Mouse (Mus musculus): Measurements from ENCODE around the gene Acp2. TPM values are rescaled to one million over a fixed set of nuclear protein-coding genes. Genes with fewer than 3 reads are reported as not detected.

The Acp2 gene
- polyA plus RNA-seq (2012; ENCODE audit: insufficient read depth, insufficient read length, missing spikeins), result 24.6 and 27.9 TPM in 2 replicates

DNA sequence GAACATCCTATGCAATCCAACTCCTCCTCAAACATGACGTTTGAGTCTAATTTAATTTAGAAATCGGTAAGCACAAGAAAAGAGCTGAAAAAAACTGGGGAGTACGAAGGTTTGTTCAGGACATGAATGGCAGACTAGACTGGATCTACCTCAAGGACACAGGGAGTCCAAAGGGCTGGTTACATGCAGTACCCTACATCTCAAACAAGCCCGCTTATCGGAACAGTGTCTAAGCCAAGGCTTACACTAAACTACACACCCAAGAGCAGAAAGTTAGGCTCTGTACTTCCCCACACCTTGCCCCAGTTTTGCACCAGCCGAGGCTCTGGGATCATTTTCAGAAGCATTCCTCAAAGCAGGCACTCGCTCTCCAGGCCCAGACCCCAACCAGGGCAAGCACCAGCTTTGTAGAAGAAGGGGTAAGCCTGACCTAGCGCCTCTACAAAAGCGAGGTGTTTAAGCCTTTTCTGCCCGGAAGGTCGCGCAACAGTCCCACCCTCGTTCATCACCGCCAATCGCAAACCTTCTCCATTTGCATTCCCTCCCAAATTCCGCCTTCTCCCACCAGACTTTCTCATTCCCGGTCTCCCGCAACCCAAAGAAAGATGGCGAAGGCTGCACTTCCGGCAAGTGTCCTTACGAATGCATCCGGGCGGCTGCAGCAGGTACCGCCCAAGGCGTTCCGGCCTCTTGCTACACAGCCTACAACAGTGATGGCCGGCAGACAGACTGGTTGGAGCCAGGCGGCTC, at the start of gene Acp2, which contains the start of gene Nr1h3:
Gene Acp2, plus strand, starts transcription at position 664 of the 750 bp plus-strand sequence.
Gene Nr1h3, minus strand, starts transcription at position 613 of the 750 bp plus-strand sequence.
- Histone ChIP-seq H3K4me1 (ENCODE audit: control insufficient read depth, insufficient read depth, insufficient read length, low read length) (peaks cover 8% of the 10 kb centered on the region; the same call in 1 of the 2 replicates), H3K27ac (replicated peaks; ENCODE audit: low read depth, low read length) (peak within 1 kb of the TSS; percentile 80), H3K4me3 (ENCODE audit: insufficient read depth, low read depth, low read length) (peak within 1 kb of the TSS; percentile 84)

DNA sequence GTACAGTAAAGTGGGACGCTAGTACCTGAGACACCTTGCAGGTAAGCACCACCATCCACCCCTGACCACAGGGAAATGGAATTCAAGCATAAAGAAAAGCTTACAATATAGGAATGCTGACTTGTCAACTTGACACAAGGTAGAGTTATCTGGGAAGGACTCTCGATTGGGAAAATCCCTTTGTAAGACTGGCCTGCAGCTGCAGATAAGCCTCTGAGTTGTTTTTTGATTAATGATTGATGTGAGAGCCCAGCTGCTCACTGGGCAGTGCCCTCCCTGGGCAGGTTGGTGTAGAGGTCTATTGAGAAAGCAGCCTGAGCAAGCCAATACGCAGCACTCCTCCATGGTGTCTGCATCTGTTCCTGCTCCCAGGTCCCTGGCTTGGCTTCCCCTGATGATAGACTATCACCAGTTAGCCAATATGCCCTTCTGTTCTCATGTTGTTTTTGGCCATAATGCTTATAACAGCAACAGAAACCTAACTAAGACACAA, 49.8 kb upstream of the Acp2 start:
- Histone ChIP-seq H3K27ac (replicated peaks; ENCODE audit: low read depth, low read length) (no peak overlapping the region), H3K4me3 (ENCODE audit: insufficient read depth, low read depth, low read length) (no peak overlapping the region), H3K4me1 (ENCODE audit: control insufficient read depth, insufficient read depth, insufficient read length, low read length) (no peaks in the 10 kb centered on the region)

DNA sequence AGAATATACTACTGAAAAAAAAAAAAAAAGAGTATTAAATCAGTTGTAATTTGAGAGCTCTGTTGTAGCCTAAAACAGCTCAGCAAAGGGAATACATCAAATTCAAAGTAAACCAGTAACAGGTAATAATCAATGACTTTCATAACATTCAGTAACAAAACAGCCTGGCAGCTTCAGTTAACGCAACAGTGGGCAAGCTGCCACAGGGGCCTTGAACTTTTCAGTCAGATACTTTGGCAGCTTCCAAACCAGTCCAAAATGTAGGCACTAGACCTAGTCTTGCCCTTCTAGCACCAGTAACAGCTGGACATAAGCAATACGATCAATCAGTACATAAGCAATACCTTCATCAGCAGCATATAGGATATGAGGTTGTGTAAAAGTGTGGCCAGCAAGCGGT, 48.6 kb upstream of the Acp2 start:
- H3K27ac ChIP-seq (replicated peaks; ENCODE audit: low read depth, low read length), result no peak overlapping the region
- H3K4me3 ChIP-seq (ENCODE audit: insufficient read depth, low read depth, low read length), result no peak overlapping the region
- H3K4me1 ChIP-seq (ENCODE audit: control insufficient read depth, insufficient read depth, insufficient read length, low read length), result no peaks in the 10 kb centered on the region

DNA sequence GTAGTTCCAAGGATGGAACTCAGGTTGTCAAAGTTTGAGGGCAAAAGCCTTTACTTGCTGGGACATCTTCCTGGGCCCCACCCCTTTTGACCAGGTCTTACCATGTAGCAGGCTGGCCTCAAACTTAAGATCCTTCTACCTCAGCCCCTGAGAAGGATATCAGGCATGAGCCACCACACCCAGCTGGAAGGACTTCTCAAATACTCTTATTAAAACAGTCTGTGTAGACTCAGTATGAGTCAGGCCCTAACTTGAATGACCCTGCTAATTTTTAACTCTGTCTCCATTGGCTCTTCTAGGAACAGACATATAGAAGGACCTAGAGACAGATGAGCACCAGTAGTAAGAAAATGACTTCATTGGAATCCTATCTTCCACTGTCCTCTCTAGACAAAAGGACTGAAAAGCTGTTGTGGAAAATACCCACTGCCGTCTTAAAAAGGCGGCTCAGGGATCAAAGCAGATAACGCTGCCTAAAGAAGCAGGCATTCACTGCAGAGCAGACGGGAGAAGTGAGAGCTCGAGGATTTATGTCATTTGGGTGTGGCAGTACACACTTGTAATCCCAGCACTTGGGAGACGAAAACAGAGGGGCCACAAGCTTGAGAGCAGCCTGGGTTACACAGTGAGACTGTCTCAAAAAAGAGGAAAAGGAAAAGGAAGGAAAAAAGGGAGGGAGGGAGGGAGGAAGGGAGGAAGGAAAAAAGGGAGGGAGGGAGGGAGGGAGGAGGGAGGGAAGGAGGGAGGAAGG, 45.5 kb upstream of the Acp2 start:
- H3K4me3 ChIP-seq (ENCODE audit: insufficient read depth, low read depth, low read length), result no peak overlapping the region
- no peak overlapping the region for H3K27ac ChIP-seq (replicated peaks; ENCODE audit: low read depth, low read length)
- no peaks in the 10 kb centered on the region for H3K4me1 ChIP-seq (ENCODE audit: control insufficient read depth, insufficient read depth, insufficient read length, low read length)

DNA sequence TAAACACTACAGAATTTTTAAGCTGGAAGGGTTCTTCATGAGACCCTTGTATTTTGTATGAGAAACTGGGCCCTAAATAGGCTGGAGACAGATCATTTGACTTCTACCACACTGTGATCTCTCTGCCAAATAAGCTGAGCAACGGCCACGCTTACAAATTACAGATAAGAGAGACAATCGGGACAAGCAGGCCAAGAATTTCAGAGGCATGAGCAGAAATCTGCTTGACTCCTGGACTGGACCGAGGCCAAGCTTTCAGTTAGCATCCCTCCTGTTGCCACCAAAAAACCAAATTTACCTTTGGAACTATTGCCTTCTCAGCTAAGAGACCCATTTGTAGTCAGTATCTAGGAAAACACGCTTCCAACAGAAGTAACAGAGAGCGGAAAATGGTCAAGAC, 42.1 kb upstream of the Acp2 start:
- Histone ChIP-seq H3K4me1 (ENCODE audit: control insufficient read depth, insufficient read depth, insufficient read length, low read length) (no peaks in the 10 kb centered on the region), H3K27ac (replicated peaks; ENCODE audit: low read depth, low read length) (no peak overlapping the region), H3K4me3 (ENCODE audit: insufficient read depth, low read depth, low read length) (no peak overlapping the region)

DNA sequence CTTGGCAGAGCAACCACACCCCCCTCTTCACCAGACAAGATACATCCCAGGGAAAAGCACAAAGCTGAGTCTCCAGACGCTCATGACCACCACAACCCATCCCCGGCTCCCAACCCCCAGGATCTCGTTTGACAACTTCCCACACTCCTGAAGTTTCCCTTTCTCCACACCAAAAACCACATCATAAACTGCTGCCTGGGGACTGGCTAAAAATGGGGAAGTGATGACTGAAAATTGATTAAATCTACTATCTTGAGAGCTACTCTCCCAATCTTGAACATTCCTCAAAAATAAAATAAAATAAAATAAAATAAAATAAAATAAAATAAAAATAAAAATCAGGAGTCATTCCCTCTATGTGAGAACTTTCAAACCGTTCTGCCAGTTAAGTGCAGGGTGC, 39.7 kb upstream of the Acp2 start:
- Histone ChIP-seq H3K4me1 (ENCODE audit: control insufficient read depth, insufficient read depth, insufficient read length, low read length) (no peaks in the 10 kb centered on the region), H3K4me3 (ENCODE audit: insufficient read depth, low read depth, low read length) (no peak overlapping the region), H3K27ac (replicated peaks; ENCODE audit: low read depth, low read length) (no peak overlapping the region)

DNA sequence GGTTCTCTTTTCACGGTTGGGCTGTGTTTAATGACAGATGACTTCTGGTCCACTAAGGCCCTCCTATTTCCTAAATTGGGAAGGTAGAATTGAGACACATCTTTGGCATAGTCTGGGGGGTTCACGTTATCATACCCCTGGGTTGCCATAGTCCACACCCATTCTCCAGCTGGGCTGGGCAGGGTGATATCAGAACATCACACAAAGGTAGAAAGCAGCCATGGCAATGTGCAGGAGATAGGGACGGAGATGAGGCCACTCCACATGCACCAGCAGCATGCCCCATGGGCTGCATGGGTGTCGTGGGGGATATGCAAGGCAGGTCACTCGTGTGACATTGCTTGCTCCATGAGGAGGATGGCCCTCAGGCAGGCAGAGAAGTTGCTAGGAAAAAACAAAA, 39.2 kb upstream of the Acp2 start:
- H3K27ac ChIP-seq (replicated peaks; ENCODE audit: low read depth, low read length), result no peak overlapping the region
- H3K4me1 ChIP-seq (ENCODE audit: control insufficient read depth, insufficient read depth, insufficient read length, low read length), result no peaks in the 10 kb centered on the region
- no peak overlapping the region for H3K4me3 ChIP-seq (ENCODE audit: insufficient read depth, low read depth, low read length)

DNA sequence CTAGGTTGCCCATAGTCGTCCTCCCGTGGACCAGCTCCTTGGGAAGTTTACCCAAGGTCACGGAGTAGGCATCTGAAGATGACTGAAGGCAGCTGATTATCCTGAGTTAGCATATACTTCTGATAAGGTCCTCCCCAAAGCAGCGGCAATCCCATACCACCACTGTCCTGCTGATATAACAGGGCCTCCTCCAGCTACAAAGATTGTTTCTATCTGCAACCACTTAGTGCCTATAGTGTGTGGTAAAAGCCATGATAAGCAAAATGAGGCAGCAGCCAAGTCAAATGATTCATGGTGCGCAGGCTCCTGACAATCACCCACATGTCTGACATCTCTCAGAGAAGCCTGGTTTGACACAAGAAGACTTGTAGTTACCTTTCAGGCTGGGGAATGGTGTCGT, 37.7 kb upstream of the Acp2 start:
- H3K27ac ChIP-seq (replicated peaks; ENCODE audit: low read depth, low read length), result no peak overlapping the region
- no peaks in the 10 kb centered on the region for H3K4me1 ChIP-seq (ENCODE audit: control insufficient read depth, insufficient read depth, insufficient read length, low read length)
- no peak overlapping the region for H3K4me3 ChIP-seq (ENCODE audit: insufficient read depth, low read depth, low read length)

DNA sequence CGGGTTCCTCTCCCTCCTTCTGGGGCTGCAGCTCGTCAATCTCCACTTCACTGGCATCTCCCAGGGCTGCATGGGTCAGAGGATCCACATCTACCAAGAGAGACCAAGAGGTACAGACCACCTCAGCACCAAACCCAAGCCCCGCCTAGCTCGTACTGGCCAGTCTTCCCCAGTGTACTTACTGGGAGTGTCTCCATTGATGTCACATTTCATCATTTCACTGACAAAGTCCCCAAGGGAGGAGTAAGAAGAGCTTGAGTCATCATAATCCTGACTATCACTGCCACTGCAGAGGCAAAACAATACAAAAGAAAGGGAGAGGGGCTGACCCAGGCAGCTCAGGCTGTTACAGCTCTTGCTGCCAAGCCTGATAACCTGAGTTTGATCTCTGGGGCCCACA, 35.1 kb upstream of the Acp2 start:
- H3K27ac ChIP-seq (replicated peaks; ENCODE audit: low read depth, low read length), result no peak overlapping the region
- no peaks in the 10 kb centered on the region for H3K4me1 ChIP-seq (ENCODE audit: control insufficient read depth, insufficient read depth, insufficient read length, low read length)
- H3K4me3 ChIP-seq (ENCODE audit: insufficient read depth, low read depth, low read length), result no peak overlapping the region

DNA sequence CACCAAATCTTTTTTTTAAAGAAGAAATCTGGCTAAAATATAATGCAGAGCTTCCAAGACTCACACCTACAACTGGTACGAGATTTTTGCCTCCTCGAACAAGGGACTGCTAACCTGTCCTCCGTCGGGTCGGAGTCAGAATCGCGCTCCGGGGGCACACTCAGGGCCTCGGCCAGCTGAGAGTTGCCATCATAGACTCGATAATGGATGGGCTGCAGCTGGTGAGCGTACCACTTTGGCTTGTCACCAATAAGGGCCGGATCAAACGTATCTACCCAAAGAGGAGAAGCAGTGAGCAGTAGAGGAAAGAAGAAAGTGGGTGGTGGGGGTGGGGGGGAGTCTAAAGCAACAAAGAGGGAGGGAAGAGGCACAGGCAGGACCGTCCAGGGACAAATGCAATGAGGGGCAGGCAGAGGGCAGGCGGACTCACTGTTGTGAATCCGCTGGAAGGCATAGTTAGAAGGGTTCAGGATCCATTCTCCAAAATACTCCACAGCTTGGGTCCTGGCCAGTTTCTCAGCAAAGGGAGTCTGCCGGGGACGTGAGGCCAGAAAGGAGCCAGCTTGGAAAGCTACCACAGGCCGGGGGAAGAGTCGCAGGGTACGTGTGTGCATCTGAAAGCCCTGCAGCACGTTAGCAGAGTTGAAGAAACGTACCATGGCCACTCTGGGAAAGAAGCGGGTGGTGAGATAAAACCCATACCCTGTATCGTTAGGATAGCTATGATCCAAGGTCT, 32.9 kb upstream of the Acp2 start:
- Histone ChIP-seq H3K27ac (replicated peaks; ENCODE audit: low read depth, low read length) (no peak overlapping the region), H3K4me1 (ENCODE audit: control insufficient read depth, insufficient read depth, insufficient read length, low read length) (no peaks in the 10 kb centered on the region), H3K4me3 (ENCODE audit: insufficient read depth, low read depth, low read length) (no peak overlapping the region)

DNA sequence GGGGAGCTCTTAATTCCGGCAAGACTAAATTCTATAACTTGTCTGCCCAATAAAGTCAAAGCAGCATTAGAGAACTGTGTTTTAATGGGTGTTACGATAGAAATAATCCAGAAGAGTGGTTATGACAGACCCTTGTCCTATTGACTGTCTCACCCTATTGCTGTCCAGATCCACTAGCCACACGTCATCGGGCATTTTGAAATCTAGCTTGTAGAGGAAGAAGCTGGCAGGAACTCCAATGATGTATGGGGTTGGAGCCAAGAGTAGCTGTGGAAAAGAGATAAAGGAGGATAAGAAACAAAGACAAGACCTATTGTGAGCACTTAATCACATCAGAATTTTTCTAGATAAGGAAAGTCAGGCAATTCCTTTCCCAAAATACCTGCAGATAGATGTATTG, 27.2 kb upstream of the Acp2 start:
- Histone ChIP-seq H3K27ac (replicated peaks; ENCODE audit: low read depth, low read length) (no peak overlapping the region), H3K4me3 (ENCODE audit: insufficient read depth, low read depth, low read length) (no peak overlapping the region), H3K4me1 (ENCODE audit: control insufficient read depth, insufficient read depth, insufficient read length, low read length) (no peaks in the 10 kb centered on the region)

DNA sequence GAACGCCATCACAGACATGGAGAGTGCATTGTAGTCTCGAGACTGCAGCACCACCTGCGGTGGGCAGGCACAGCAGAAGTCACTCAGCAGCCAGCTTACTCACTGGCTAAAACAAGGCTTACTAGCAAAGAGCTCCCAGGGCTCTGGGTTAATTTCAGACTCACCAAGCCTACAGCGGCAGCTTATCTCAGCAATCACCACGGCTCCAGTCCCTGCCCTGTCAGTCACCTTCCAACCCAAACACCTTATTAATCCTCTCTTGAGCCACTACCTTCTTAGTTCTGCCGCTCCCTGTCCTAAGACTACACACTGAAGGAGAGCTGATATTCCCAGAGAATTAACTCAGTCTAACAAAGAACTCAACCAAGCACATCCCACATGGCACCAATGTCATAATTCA, 26.5 kb upstream of the Acp2 start:
- H3K4me1 ChIP-seq (ENCODE audit: control insufficient read depth, insufficient read depth, insufficient read length, low read length), result no peaks in the 10 kb centered on the region
- H3K4me3 ChIP-seq (ENCODE audit: insufficient read depth, low read depth, low read length), result no peak overlapping the region
- no peak overlapping the region for H3K27ac ChIP-seq (replicated peaks; ENCODE audit: low read depth, low read length)

DNA sequence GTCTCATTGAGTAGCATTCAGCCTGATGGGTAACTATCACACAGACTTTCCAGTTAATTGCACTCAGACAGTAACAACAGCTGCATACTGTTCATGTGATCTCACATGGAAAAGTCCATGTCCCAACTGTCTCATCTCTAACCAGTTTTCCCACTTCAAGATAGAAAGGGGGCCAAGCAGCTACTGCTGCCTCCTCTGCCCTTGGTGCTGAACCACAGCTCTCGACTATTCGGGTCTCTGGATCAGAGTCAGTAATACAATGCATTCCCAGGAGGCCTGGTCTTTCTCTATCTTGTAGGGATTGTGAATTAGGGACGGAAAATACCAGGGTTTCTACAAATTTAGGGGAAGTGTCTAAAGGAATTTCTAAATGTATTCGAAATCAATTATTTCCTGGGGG, 22.9 kb upstream of the Acp2 start:
- no peak overlapping the region for H3K4me3 ChIP-seq (ENCODE audit: insufficient read depth, low read depth, low read length)

DNA sequence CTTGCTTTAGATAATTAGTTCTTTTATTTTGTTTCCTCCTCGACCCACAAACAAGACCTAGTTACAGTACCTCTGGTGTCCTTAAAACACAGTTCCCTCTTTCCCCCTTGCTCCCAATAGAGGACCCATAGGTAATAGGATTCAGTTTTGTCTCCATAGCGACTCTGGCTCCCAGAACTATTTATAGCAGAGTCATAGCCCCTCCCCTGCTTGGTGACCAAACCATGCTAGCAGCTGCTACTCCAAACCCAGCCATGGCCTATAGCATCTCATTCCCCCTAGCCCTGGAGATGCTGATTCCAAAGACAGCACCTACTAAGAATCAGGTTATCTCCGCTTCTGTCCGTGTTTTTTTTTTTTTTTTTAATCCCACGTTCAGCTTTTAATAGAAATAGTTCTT, 22.0 kb upstream of the Acp2 start:
- Histone ChIP-seq H3K4me1 (ENCODE audit: control insufficient read depth, insufficient read depth, insufficient read length, low read length) (peaks cover 10% of the 10 kb centered on the region), H3K27ac (replicated peaks; ENCODE audit: low read depth, low read length) (no peak overlapping the region), H3K4me3 (ENCODE audit: insufficient read depth, low read depth, low read length) (no peak overlapping the region)

More for the DNA sequence above, 22.9 kb upstream of the Acp2 start:
- Histone ChIP-seq H3K27ac (replicated peaks; ENCODE audit: low read depth, low read length) (no peak overlapping the region), H3K4me1 (ENCODE audit: control insufficient read depth, insufficient read depth, insufficient read length, low read length) (peaks cover 10% of the 10 kb centered on the region)

DNA sequence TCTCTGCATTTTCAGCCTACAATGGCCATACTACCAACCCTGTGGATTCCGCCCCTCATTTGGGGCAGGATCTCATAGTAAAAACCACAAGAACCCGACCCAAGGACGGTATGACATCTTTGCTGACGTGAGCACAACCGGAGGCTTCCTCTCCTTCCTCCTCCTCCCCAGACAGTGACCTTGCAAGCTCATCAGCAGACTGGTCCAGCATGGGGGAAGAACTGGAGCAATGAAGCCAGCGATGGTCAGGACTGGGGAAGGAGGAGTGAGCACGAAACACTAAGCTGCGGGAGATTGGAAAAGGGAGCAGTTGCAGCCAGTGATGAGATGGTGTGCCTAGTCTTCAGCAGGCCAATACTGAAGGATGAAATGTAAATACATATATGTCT, 20.7 kb upstream of the Acp2 start:
- no peak overlapping the region for H3K27ac ChIP-seq (replicated peaks; ENCODE audit: low read depth, low read length)
- peaks cover 10% of the 10 kb centered on the region for H3K4me1 ChIP-seq (ENCODE audit: control insufficient read depth, insufficient read depth, insufficient read length, low read length)
- H3K4me3 ChIP-seq (ENCODE audit: insufficient read depth, low read depth, low read length), result peak overlapping the region; percentile 74

All from brown adipose tissue, adult 24 weeks (tissue).